Mouse (Mus musculus) heart, embryonic 14.5 days (tissue): ENCODE data around the gene Gfy. TPM values are rescaled to one million over a fixed set of nuclear protein-coding genes. Genes with fewer than 3 reads are reported as not detected.

Experiments used
- ATAC-seq: fragments of 200-750 bp; cut with Nextera tagmentation; 2 replicates; pipeline ENCODE4 v1.8.0; 2017; ENCODE audit warnings: low read depth, moderate TSS enrichment; ENCODE audit not compliant: insufficient number of reproducible peaks, insufficient read depth, low FRiP score
- H3K27ac ChIP-seq, 2 experiments: fragments of 200-500 bp in 1 of 2; fragments of 300-500 bp in 1 of 2; sonication (generic) in 1 of 2; replicated peaks in 1 of 2; 2 replicates each; pipeline ENCODE4 v1.5.1; 2012 to 2014; ENCODE audit warnings: low read depth in 2 of 2, low read length in 2 of 2, control low read depth in 1 of 2, mild to moderate bottlenecking in 1 of 2, mixed read lengths in 1 of 2; ENCODE audit not compliant: control insufficient read depth in 1 of 2, insufficient read depth in 1 of 2
- H3K27me3 ChIP-seq: fragments of 300-500 bp; sonication (generic); 2 replicates; pipeline ENCODE4 v1.6.1; 2014; ENCODE audit warnings: mild to moderate bottlenecking, low read length, control low read depth; ENCODE audit not compliant: control insufficient read depth, insufficient read depth
- H3K36me3 ChIP-seq: fragments of 300-500 bp; sonication (generic); 2 replicates; pipeline ENCODE4 v1.6.1; 2014; ENCODE audit warnings: mild to moderate bottlenecking, control low read depth, low read length, mixed read lengths; ENCODE audit not compliant: control insufficient read depth, insufficient read depth
- H3K4me1 ChIP-seq, 2 experiments: fragments of 200-500 bp in 1 of 2; fragments of 300-500 bp in 1 of 2; sonication (generic) in 1 of 2; 2 replicates each; pipeline ENCODE4 v1.6.1; 2012 to 2014; ENCODE audit warnings: low read length in 2 of 2, control low read depth in 1 of 2, mixed read lengths in 1 of 2; ENCODE audit not compliant: control insufficient read depth in 2 of 2, insufficient read depth in 2 of 2
- H3K4me2 ChIP-seq: fragments of 300-500 bp; sonication (generic); 2 replicates; pipeline ENCODE4 v1.6.1; 2014; ENCODE audit warnings: mild to moderate bottlenecking, low read length
- H3K4me3 ChIP-seq, 2 experiments: fragments of 200-500 bp in 1 of 2; fragments of 300-500 bp in 1 of 2; sonication (generic) in 1 of 2; 2 replicates each; pipeline ENCODE4 v1.5.1; 2012 to 2014; ENCODE audit warnings: low read length in 2 of 2, mild to moderate bottlenecking in 2 of 2, control low read depth in 1 of 2, low read depth in 1 of 2, moderate library complexity in 1 of 2; ENCODE audit not compliant: control insufficient read depth in 1 of 2, insufficient read depth in 1 of 2
- H3K9ac ChIP-seq: fragments of 300-500 bp; sonication (generic); 2 replicates; pipeline ENCODE4 v1.6.1; 2014; ENCODE audit warnings: mild to moderate bottlenecking, low read length
- H3K9me3 ChIP-seq: fragments of 300-500 bp; sonication (generic); 2 replicates; pipeline ENCODE4 v1.6.1; 2016; ENCODE audit warnings: low read length, control low read depth; ENCODE audit not compliant: control insufficient read depth
- WGBS: fragments of 180-500 bp; shearing (Covaris S2); extraction: QIAGEN DNeasy Blood & Tissue Kit; methylation state at CpG from one replicate; pipeline ENCODE4 v1.1.7; 2014; 5-methylcytosine and 5-hydroxymethylcytosine counted together
- polyA plus RNA-seq: library from polyadenylated mRNA; unstranded; fragments of >200 nt; fragmentation: Nextera tagmentation; extraction: Ambion mirVana; gene quantifications from 2 replicates; pipeline ENCODE4 v1.2.1, GENCODE M21; 2014

The Gfy gene
- polyA plus RNA-seq, 1 experiment from 2014 or later = not detected

DNA sequence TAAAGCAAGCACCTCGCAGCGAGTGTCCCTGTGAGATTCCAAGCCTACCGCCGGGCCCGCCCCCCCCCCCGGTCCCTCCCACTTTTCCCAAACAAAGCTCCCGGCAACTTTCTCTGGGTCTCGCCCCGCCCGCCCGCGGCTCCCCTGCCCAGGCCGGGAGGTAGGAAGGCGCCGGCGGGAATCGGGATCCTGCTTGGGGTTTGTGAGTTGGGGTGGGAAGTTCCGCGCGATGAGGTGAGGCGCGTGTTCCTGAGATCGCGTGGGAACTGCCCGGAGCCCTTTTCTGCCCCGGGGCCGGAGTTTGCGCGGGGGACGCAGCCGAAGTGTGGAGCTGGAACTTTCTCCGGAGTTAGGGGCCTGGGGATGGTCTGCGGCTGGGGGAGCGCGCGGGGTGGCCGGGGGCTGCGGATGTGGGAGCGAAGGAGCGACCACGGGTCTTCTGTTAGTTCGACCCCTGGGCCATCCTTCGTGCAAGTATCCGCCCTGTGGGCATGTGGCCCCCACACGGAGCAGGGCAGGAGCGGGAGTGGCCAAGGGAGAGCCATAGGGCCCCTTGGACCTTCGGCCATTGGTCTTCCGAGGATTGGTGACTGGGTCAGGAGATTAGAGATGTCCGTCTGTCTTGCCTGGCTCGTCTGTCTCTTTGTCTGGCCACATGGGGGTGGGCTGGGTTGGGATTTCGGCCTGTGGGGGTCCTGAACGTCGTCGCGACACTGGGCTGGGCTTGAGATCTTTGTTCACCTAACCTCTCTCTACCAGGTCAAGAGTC, 36.5 kb upstream of the Gfy start, which contains the start of gene Tead2:
Gene Tead2 (plus strand): TSS at position 81 of the 769 bp plus-strand sequence.
- Histone ChIP-seq H3K27me3 (peaks cover 13% of the 10 kb centered on the region), H3K27ac (peak within 1 kb of the TSS; percentile 94 to 96), H3K4me3 (peak within 1 kb of the TSS; percentile 78 to 98), H3K4me2 (peak within 1 kb of the TSS; percentile 77), H3K36me3 (peaks cover 37% of the 10 kb centered on the region), H3K9me3 (no peaks in the 10 kb centered on the region), H3K4me1 (peaks cover 21 to 24% of the 10 kb centered on the region in 2 experiments), H3K9ac (peak within 1 kb of the TSS; percentile 98)
- under 1% methylated on average over 54 of the region's 55 CpGs for WGBS
- ATAC-seq = peak; percentile 58; the same call in 1 of the 2 replicates

DNA sequence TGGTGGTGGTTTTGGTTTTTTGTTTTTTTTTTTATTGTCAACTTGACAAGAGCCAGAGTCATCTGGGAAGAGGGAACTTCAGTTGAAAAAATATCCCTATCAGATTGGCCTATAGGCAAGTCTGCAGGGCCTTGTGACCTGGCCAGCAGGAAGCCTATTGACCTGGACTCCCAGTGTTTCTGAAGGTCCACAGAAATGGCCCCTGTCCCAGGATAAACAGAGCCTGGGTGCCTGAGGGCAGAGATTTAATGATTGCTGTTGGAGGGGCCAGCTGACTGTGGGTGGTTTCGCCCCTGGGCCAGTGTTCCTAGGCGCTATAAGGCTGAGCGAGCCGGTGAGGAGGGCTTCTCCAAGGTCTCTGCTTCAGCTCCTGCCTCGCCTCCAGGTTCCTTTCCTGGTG, 34.3 kb upstream of the Gfy start:
- H3K4me1 ChIP-seq = peaks cover 18 to 21% of the 10 kb centered on the region in 2 experiments
- H3K27ac ChIP-seq = no peak overlapping the region
- peaks cover 16% of the 10 kb centered on the region for H3K36me3 ChIP-seq
- H3K27me3 ChIP-seq = peaks cover 22% of the 10 kb centered on the region
- no peak for ATAC-seq
- no peak overlapping the region for H3K9ac ChIP-seq
- WGBS = 64% methylated on average over 5 of the region's 5 CpGs
- H3K9me3 ChIP-seq = no peaks in the 10 kb centered on the region
- H3K4me2 ChIP-seq = no peak overlapping the region
- no peak overlapping the region for H3K4me3 ChIP-seq

DNA sequence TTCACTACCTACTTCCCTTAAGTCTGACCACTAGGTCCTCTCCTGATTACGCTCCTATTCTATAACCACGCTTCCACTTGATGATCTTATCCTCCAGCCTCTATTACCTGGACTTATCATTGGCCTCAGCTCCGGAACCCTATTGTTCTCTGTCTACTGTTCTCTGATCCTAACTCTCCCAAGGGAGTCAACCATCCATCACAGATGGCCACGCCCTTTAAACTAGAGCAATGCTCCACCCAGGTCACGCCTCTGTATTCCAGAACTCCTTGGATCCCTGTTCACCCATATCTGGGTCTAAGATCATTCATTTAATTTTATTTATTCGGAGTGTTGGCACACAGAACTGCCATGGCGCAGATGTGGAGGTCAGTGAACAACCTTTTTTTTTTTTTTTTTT, 33.0 kb upstream of the Gfy start:
- 0 out of 2 replicates have a peak, but pooled peaks cover 3% of the 10 kb centered on the region for H3K36me3 ChIP-seq
- H3K9me3 ChIP-seq = no peaks in the 10 kb centered on the region
- H3K4me2 ChIP-seq = no peak overlapping the region
- peaks cover 22% of the 10 kb centered on the region for H3K27me3 ChIP-seq
- peaks cover 13 to 15% of the 10 kb centered on the region in 2 experiments for H3K4me1 ChIP-seq
- no peak for ATAC-seq
- WGBS = 73% methylated on average over 7 of the region's 7 CpGs
- no peak overlapping the region for H3K4me3 ChIP-seq
- no peak overlapping the region for H3K9ac ChIP-seq
- no peak overlapping the region for H3K27ac ChIP-seq

DNA sequence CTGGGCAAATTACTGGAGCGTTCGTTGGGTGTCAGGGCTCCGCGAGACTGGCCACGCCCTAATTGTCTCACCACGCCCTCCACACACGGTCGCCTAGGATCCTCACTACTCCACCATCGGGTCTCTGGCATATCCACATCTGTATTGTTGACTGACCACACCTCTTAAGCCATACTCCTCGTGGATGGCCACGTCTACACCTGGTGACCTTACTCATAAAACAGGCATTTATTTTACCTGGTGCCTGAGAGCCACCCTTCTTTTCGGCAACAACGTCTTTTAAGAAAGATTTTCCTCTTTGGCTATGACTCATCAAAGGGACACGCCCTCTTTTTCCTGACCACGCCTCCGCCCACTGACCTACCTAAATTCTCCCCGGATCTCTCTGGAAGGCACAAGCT, 32.5 kb upstream of the Gfy start, which contains the start of gene Dkkl1:
Gene Dkkl1 (minus strand): TSS at position 297 of the 401 bp plus-strand sequence.
- no peaks in the 10 kb centered on the region for H3K36me3 ChIP-seq
- ATAC-seq = no peak
- no peak within 1 kb of the TSS for H3K27ac ChIP-seq
- WGBS = 3% methylated on average over 17 of the region's 17 CpGs
- H3K9ac ChIP-seq = no peak within 1 kb of the TSS
- peak within 1 kb of the TSS; percentile 39 for H3K4me2 ChIP-seq
- H3K27me3 ChIP-seq = peaks cover 22% of the 10 kb centered on the region
- peaks cover 8 to 10% of the 10 kb centered on the region in 2 experiments for H3K4me1 ChIP-seq
- H3K4me3 ChIP-seq = no peak within 1 kb of the TSS
- H3K9me3 ChIP-seq = no peaks in the 10 kb centered on the region

DNA sequence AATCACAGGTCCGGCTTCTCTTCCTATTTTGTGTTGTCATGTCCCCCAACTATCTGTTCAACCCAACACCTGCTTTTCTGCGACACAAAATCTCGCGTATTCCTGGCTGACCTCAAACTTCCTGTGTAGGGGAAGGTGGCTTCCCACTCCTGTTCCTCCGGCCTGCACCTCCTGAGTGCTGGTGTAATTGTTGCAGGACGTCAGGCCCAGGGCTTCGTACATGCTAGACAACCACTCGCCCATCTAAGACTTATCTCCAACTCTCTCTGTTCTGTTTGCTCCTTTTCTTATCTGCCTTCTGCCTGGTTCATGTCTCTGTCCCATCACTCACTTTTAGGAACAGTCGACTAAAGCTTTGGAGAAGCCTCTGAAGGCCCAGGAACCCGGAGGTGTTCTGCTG, 31.7 kb upstream of the Gfy start:
- Histone ChIP-seq H3K27ac (no peak overlapping the region), H3K4me2 (no peak overlapping the region), H3K4me3 (no peak overlapping the region), H3K9me3 (no peaks in the 10 kb centered on the region), H3K9ac (no peak overlapping the region), H3K4me1 (peaks cover 5 to 6% of the 10 kb centered on the region in 2 experiments), H3K36me3 (no peaks in the 10 kb centered on the region), H3K27me3 (peaks cover 22% of the 10 kb centered on the region)
- no peak for ATAC-seq
- 42% methylated on average over 10 of the region's 10 CpGs for WGBS

DNA sequence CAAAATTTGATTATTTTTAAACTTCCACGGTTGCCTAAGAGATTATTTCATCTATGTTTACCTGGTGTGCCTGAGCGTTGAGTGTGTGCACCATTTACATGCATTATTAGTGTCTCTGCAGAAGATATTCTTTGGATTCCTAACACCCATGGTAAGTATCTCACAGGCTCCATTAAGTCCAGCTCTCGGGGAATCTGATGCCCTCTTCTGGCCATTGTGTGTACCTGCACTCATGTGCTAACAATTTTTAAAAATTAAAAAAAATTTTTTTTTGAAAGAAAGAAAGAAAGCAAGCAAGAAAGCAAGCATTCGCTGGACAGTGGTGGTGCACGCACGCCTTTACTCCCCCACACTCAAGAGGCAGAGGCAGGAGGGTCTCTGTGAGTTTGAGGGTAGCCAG, 28.9 kb upstream of the Gfy start:
- no peak for ATAC-seq
- WGBS = 76% methylated on average over 6 of the region's 6 CpGs
- no peaks in the 10 kb centered on the region for H3K36me3 ChIP-seq

DNA sequence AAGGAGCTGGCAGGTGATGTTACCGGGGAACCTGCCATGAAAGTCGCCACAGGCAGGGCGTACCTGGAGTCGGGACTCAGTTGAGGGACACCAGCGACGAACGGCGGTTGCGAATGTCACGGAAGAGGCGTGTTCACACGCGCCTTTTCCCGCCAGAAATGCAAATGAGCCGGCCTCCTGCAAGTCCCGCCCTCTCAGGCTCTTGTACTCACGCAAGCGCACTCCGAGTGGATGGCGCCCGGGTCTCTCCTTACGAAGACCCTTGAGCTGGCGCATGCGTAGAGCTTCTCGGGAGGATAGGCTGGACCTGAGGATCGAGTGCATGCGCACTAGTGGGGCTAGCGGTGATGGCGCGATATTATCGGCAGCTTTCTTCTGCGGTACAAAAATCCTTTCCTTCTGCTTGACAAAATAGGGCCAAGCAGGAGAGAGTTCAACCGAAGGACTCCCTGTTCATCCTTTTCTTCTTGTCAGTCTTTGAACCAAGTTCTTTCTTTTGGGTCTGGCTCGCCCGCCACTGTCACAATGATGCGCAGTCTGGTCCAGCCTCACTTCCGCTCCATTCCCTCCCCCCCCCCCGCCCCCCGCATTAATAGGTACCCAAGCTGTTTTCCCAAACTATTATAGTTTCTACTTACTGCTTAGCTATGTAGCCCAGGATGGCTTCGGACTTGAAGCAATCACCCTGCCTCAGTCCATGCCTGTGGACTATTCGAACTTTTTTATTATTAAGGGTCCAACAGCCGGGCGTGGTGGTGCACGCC, 25.2 kb upstream of the Gfy start, which contains the start of gene Ccdc155:
Gene Ccdc155 (minus strand): TSS at position 513 of the 764 bp plus-strand sequence.
- Histone ChIP-seq H3K9me3 (no peaks in the 10 kb centered on the region), H3K4me1 (peaks cover 0 to 4% of the 10 kb centered on the region in 2 experiments; a peak in 1 of 4 replicates), H3K4me3 (peak within 1 kb of the TSS; percentile 42 to 60), H3K27me3 (no peaks in the 10 kb centered on the region), H3K27ac (no peak within 1 kb of the TSS), H3K4me2 (peak within 1 kb of the TSS; percentile 69), H3K36me3 (no peaks in the 10 kb centered on the region), H3K9ac (no peak within 1 kb of the TSS)
- ATAC-seq = peak; percentile 79
- WGBS = 7% methylated on average over 44 of the region's 44 CpGs

More for the DNA sequence above, 28.9 kb upstream of the Gfy start:
- H3K9me3 ChIP-seq = no peaks in the 10 kb centered on the region
- no peak overlapping the region for H3K27ac ChIP-seq
- no peak overlapping the region for H3K4me2 ChIP-seq
- peaks cover 22% of the 10 kb centered on the region for H3K27me3 ChIP-seq
- H3K4me3 ChIP-seq = no peak overlapping the region
- H3K4me1 ChIP-seq = peaks cover 3 to 5% of the 10 kb centered on the region in 2 experiments; a peak in 2 of 4 replicates
- H3K9ac ChIP-seq = no peak overlapping the region
